Mouse (Mus musculus): ENCODE measurements around the gene Rbfox3. TPM values are rescaled to one million over a fixed set of nuclear protein-coding genes. Genes with fewer than 3 reads are reported as not detected.
A peak's percentile ranks its signal among the peaks of the same experiment; 100 is the strongest.

The Rbfox3 gene
- polyA plus RNA-seq, 1 experiment = 0.51 TPM

DNA sequence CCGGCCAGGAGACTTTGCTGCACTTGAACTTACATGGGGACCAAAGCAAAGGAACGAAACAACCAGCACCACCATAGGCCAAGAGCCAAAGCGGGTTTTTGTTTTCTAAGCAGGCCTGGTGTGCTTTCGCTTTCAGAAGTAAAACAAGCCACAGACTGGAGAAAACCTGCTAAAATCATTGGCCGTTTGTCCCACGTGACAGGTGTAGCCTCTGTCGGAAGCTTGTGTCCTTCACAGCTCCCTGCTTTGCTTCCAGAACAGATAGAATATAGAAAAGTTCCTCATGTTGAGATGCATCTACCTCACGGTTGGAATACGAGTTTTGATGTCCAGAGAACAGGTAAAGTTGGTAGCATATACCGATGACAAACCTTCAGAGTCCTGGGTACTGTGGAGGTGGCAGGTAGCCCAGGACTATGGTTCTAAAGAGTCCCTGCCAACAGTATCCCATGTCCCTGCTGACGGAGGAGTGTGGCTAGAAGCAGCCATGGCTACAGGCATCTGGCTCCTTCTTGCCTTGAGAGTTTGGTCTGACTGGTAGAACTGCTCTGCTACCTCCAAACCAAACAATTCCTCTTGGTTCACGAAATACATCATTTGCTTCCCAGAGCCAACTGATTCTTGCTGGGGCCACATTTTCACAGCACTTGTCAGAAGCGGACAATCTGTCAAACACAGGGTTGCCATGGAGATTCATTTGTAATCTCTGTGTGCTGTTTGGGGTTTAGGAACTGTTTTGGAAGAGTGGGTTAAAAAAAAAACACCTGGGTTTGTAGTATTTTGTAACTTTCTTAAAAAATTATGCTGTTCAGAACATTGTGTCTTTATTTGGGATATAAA, 258.8 kb downstream of the Rbfox3 start:
- Histone ChIP-seq H3K36me3 (ENCODE audit: control insufficient read depth, insufficient read depth, low read length) (no peaks in the 10 kb centered on the region), H3K4me1 (ENCODE audit: control insufficient read depth, insufficient read depth, insufficient read length) (no peaks in the 10 kb centered on the region), H3K4me3 (ENCODE audit: extremely low read depth, insufficient read depth, insufficient read length) (no peak overlapping the region), H3K27me3 (ENCODE audit: control insufficient read depth, insufficient read depth, low read length) (no peaks in the 10 kb centered on the region), H3K27ac (ENCODE audit: insufficient read depth, low read length) (no peak overlapping the region)
- no peak for TF ChIP-seq POLR2A (IDR thresholded peaks at IDR 0.05; ENCODE audit: low read depth, low read length)
- TF ChIP-seq CTCF (IDR thresholded peaks at IDR 0.05; ENCODE audit: extremely low read depth, insufficient read depth, insufficient read length, insufficient replicate concordance) = no peak
- WGBS = 81% methylated on average over 13 of the region's 13 CpGs
- DNase-seq (ENCODE audit: low read depth in 1 of 2, low spot score in 2 of 2) = no peak

DNA sequence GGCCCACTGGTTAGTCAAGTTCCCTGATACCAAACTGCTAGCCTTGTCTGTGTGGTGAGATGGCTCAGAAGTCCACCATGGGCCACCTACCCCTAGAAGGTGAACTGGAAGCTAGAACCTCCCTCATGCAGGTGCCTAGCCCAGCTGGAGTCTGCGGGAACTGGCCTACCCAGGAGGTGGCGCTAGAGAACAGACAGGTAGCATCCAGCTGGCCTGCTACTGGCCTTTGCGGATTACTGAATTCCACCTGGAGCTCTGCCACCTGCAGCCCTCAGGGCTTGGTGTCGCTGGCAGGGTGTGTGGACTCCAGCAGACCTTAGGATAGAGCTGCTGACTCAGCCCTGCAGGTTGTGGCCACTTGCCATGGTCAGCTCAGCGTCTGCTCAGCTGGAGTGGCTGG, 263.0 kb downstream of the Rbfox3 start:
- no peak overlapping the region for H3K4me3 ChIP-seq (ENCODE audit: extremely low read depth, insufficient read depth, insufficient read length)
- TF ChIP-seq POLR2A (IDR thresholded peaks at IDR 0.05; ENCODE audit: low read depth, low read length) (no peak), CTCF (IDR thresholded peaks at IDR 0.05; ENCODE audit: extremely low read depth, insufficient read depth, insufficient read length, insufficient replicate concordance) (peak; percentile 23; the same call in 1 of the 2 replicates)
- no peak for DNase-seq (ENCODE audit: low read depth in 1 of 2, low spot score in 2 of 2)
- no peak overlapping the region for H3K27ac ChIP-seq (ENCODE audit: insufficient read depth, low read length)
- no peaks in the 10 kb centered on the region for H3K36me3 ChIP-seq (ENCODE audit: control insufficient read depth, insufficient read depth, low read length)
- 29% methylated on average over 5 of the region's 5 CpGs for WGBS
- H3K4me1 ChIP-seq (ENCODE audit: control insufficient read depth, insufficient read depth, insufficient read length) = no peaks in the 10 kb centered on the region
- H3K27me3 ChIP-seq (ENCODE audit: control insufficient read depth, insufficient read depth, low read length) = no peaks in the 10 kb centered on the region

DNA sequence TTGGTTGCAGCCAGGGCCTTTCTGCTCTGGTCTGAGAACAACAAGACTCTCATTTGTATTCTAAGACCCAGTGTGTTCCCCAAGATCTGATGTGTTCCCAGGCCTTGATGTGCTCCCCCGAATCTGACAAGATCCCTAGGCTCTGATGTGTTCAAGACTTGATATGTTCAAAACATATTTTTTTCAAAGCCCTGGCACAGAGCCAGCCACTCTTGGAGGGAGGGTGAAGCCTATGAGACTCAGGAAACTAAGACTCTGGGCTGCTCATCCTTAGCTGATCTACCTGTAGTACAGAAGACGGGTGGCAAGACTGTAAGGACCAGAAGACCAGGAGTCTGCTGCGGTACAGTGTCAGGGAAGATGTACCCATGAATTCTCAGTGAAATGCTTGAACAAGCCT, 264.5 kb downstream of the Rbfox3 start:
- no peak for DNase-seq (ENCODE audit: low read depth in 1 of 2, low spot score in 2 of 2)
- Histone ChIP-seq H3K27me3 (ENCODE audit: control insufficient read depth, insufficient read depth, low read length) (no peaks in the 10 kb centered on the region), H3K36me3 (ENCODE audit: control insufficient read depth, insufficient read depth, low read length) (no peaks in the 10 kb centered on the region), H3K27ac (ENCODE audit: insufficient read depth, low read length) (no peak overlapping the region), H3K4me3 (ENCODE audit: extremely low read depth, insufficient read depth, insufficient read length) (no peak overlapping the region), H3K4me1 (ENCODE audit: control insufficient read depth, insufficient read depth, insufficient read length) (no peaks in the 10 kb centered on the region)
- TF ChIP-seq POLR2A (IDR thresholded peaks at IDR 0.05; ENCODE audit: low read depth, low read length) (no peak), CTCF (IDR thresholded peaks at IDR 0.05; ENCODE audit: extremely low read depth, insufficient read depth, insufficient read length, insufficient replicate concordance) (no peak)
- WGBS = 85% methylated on average over 3 of the region's 3 CpGs

DNA sequence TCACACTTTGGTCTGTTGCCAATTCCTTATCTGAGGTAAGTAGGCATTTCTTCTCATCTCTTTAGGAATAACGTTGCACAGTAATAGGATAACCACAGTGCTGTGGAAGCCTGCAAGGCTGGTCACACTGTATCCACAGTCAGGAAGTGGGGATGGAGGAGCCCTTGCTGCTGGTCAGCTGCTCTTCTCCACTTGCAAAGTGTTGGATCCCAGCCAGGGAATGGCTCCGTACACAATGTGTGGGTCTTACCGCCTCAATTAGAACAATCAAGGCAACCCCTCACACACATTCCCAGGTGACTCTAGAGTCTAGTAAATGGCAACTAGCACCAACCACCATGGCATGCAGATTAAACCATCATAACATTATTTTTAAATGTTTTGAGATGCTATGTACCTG, 266.2 kb downstream of the Rbfox3 start:
- H3K4me1 ChIP-seq (ENCODE audit: control insufficient read depth, insufficient read depth, insufficient read length) = no peaks in the 10 kb centered on the region
- TF ChIP-seq POLR2A (IDR thresholded peaks at IDR 0.05; ENCODE audit: low read depth, low read length) (no peak), CTCF (IDR thresholded peaks at IDR 0.05; ENCODE audit: extremely low read depth, insufficient read depth, insufficient read length, insufficient replicate concordance) (no peak)
- H3K27ac ChIP-seq (ENCODE audit: insufficient read depth, low read length) = no peak overlapping the region
- WGBS = 85% methylated on average over 3 of the region's 3 CpGs
- no peak for DNase-seq (ENCODE audit: low read depth in 1 of 2, low spot score in 2 of 2)
- no peaks in the 10 kb centered on the region for H3K36me3 ChIP-seq (ENCODE audit: control insufficient read depth, insufficient read depth, low read length)
- H3K4me3 ChIP-seq (ENCODE audit: extremely low read depth, insufficient read depth, insufficient read length) = no peak overlapping the region
- no peaks in the 10 kb centered on the region for H3K27me3 ChIP-seq (ENCODE audit: control insufficient read depth, insufficient read depth, low read length)

DNA sequence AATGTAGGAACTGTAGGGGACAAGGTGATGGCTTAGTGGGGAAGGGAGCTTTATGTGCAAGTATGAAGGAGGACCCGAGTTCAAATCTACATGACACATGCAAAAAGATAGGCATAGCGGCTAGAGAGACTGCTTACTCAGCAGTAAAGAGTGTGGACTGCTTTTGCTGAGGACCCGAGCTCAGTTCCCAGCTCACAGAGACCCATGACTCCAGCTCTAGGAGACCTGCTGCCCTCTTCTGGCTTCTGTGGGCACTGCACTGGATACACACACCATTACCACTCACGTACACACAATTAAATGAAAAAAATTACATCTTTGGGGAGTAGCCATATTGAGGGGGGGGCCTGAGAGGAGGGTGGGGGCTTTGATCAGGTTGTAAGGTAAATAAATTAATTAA, 270.7 kb downstream of the Rbfox3 start:
- Histone ChIP-seq H3K4me1 (ENCODE audit: control insufficient read depth, insufficient read depth, insufficient read length) (no peaks in the 10 kb centered on the region), H3K36me3 (ENCODE audit: control insufficient read depth, insufficient read depth, low read length) (no peaks in the 10 kb centered on the region), H3K27me3 (ENCODE audit: control insufficient read depth, insufficient read depth, low read length) (no peaks in the 10 kb centered on the region), H3K27ac (ENCODE audit: insufficient read depth, low read length) (no peak overlapping the region), H3K4me3 (ENCODE audit: extremely low read depth, insufficient read depth, insufficient read length) (no peak overlapping the region)
- TF ChIP-seq CTCF (IDR thresholded peaks at IDR 0.05; ENCODE audit: extremely low read depth, insufficient read depth, insufficient read length, insufficient replicate concordance) (no peak), POLR2A (IDR thresholded peaks at IDR 0.05; ENCODE audit: low read depth, low read length) (no peak)
- 82% methylated on average over 4 of the region's 4 CpGs for WGBS
- DNase-seq (ENCODE audit: low read depth in 1 of 2, low spot score in 2 of 2) = no peak

DNA sequence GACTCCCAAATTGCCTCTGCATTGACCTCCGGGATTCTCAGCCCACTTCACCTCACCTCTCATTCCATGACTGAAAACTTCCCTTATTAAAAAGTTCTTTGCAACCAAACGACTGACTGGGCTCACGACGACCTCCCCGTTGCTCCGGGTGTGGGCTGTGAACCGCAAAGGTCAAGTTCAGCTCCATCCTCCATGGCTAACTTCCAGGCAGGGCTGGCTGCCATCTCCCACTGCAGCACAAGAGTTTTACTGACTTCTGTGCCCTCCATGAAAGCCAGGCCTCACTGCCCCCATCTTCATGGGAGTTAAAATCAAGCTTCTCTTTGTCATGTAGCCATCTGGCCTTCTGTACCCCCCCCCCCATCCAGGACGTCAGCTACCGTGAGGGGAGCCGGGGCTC, 273.7 kb downstream of the Rbfox3 start:
- H3K36me3 ChIP-seq (ENCODE audit: control insufficient read depth, insufficient read depth, low read length) = no peaks in the 10 kb centered on the region
- 76% methylated on average over 10 of the region's 10 CpGs for WGBS
- H3K27ac ChIP-seq (ENCODE audit: insufficient read depth, low read length) = no peak overlapping the region
- no peaks in the 10 kb centered on the region for H3K4me1 ChIP-seq (ENCODE audit: control insufficient read depth, insufficient read depth, insufficient read length)
- H3K27me3 ChIP-seq (ENCODE audit: control insufficient read depth, insufficient read depth, low read length) = no peaks in the 10 kb centered on the region
- no peak for DNase-seq (ENCODE audit: low read depth in 1 of 2, low spot score in 2 of 2)
- no peak overlapping the region for H3K4me3 ChIP-seq (ENCODE audit: extremely low read depth, insufficient read depth, insufficient read length)
- TF ChIP-seq POLR2A (IDR thresholded peaks at IDR 0.05; ENCODE audit: low read depth, low read length) = no peak
- no peak for TF ChIP-seq CTCF (IDR thresholded peaks at IDR 0.05; ENCODE audit: extremely low read depth, insufficient read depth, insufficient read length, insufficient replicate concordance)

DNA sequence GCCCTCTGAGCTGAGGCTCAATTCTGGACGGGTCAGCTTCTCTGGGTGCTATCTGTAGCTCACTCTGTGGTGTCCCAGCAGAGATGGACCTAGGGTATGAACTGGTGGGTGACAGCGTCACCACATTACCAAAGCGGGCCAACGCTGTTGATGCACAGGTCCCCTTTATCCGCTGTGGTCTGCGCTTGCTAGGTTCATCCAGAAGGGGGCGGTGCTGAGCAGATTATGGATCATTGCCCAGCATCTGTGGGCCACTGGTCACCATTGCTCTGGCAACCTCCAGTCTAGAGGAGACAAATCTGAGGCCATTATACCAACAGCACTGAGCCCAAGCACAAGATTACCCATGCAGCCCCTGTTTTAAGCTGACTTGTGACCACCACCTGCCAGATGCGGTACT, 276.8 kb downstream of the Rbfox3 start:
- Histone ChIP-seq H3K27me3 (ENCODE audit: control insufficient read depth, insufficient read depth, low read length) (no peaks in the 10 kb centered on the region), H3K4me3 (ENCODE audit: extremely low read depth, insufficient read depth, insufficient read length) (no peak overlapping the region), H3K4me1 (ENCODE audit: control insufficient read depth, insufficient read depth, insufficient read length) (no peaks in the 10 kb centered on the region), H3K27ac (ENCODE audit: insufficient read depth, low read length) (no peak overlapping the region), H3K36me3 (ENCODE audit: control insufficient read depth, insufficient read depth, low read length) (no peaks in the 10 kb centered on the region)
- TF ChIP-seq CTCF (IDR thresholded peaks at IDR 0.05; ENCODE audit: extremely low read depth, insufficient read depth, insufficient read length, insufficient replicate concordance) (peak; percentile 1; the same call in 1 of the 2 replicates), POLR2A (IDR thresholded peaks at IDR 0.05; ENCODE audit: low read depth, low read length) (no peak)
- WGBS = 56% methylated on average over 8 of the region's 8 CpGs
- no peak for DNase-seq (ENCODE audit: low read depth in 1 of 2, low spot score in 2 of 2)
